13 mouse cellular contexts compared by ENCODE assay signal in the genomic region with DNA sequence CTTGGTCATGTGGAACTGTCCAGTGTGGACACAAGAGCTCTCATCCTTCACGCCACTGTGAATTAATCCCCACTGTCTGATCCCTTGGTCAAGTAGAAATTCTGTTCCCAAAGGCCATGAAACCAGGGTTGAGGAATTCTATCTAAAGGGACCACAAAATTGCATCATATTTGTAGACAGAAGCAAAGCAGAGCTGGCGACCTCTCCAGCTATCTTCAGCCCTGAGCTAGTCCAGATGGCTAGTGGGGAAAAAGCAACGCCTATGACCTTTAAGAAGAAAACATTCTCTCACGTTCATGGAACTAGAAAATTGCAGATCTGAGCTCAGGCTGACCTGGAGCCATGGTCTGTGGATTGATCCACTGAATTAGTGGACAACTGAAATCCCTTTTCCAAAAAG.
"Had no signal": no experiment of that assay in that cellular context is flagged by ENCODE, and none has a peak within 500 bp of the region (broad histone marks: within the 10 kb centered on the region; RNA-seq: fewer than 3 reads in every experiment).

No protein-coding gene starts in this region.

- H3K27ac ChIP-seq: kidney, postnatal 0 days; liver, embryonic 15.5 days; neural tube, embryonic 15.5 days; stomach, embryonic 15.5 days had no signal

- DNase-seq: kidney, adult 9 months; kidney, postnatal 36 days; lung, embryonic 14.5 days; lung, postnatal 10 days; midbrain, embryonic 14.5 days; right cerebral cortex, postnatal 14 days; thymus, postnatal 36 days had no signal

- H3K9ac ChIP-seq: liver, embryonic 15.5 days; lung, embryonic 14.5 days; neural tube, embryonic 15.5 days; stomach, embryonic 15.5 days had no signal

- H3K27me3 ChIP-seq: liver, embryonic 15.5 days; neural tube, embryonic 15.5 days; stomach, embryonic 15.5 days had no signal

- H3K4me3 ChIP-seq: liver, embryonic 15.5 days; myocyte; neural tube, embryonic 15.5 days; stomach, embryonic 15.5 days had no signal

- H3K4me2 ChIP-seq: liver, embryonic 11.5 days; liver, embryonic 15.5 days; lung, embryonic 14.5 days; neural tube, embryonic 15.5 days; stomach, embryonic 15.5 days had no signal

- H3K9me3 ChIP-seq: liver, embryonic 15.5 days; neural tube, embryonic 15.5 days; stomach, embryonic 15.5 days had no signal

- H3K36me3 ChIP-seq: liver, embryonic 15.5 days; neural tube, embryonic 15.5 days; stomach, embryonic 15.5 days had no signal

- H3K4me1 ChIP-seq: liver, embryonic 15.5 days; stomach, embryonic 15.5 days had no signal
